Mouse (Mus musculus): ENCODE data around the gene Ssbp2. TPM values are rescaled to one million over a fixed set of nuclear protein-coding genes. Genes with fewer than 3 reads are reported as not detected.

The Ssbp2 gene
- polyA plus RNA-seq, 1 experiment = 31.3 TPM

GRCm38 (mm10) chr13:91696109-91696645 is 236.1 kb downstream of the Ssbp2 start:
- TF ChIP-seq GATA1 (IDR thresholded peaks at IDR 0.05; ENCODE audit: low read length) = no peak

- no peak for TF ChIP-seq GATA1 (IDR thresholded peaks at IDR 0.05; ENCODE audit: low read length)
Observed at GRCm38 (mm10) chr13:91697011-91697410, 236.9 kb downstream of the Ssbp2 start.

- TF ChIP-seq GATA1 (IDR thresholded peaks at IDR 0.05; ENCODE audit: low read length) = no peak
Observed at GRCm38 (mm10) chr13:91702337-91702736, 242.3 kb downstream of the Ssbp2 start.

GRCm38 (mm10) chr13:91719487-91719886 is 259.4 kb downstream of the Ssbp2 start:
- no peak for TF ChIP-seq GATA1 (IDR thresholded peaks at IDR 0.05; ENCODE audit: low read length)

GRCm38 (mm10) chr13:91723108-91723735 is 263.1 kb downstream of the Ssbp2 start:
- no peak for TF ChIP-seq GATA1 (IDR thresholded peaks at IDR 0.05; ENCODE audit: low read length)

GRCm38 (mm10) chr13:91723736-91724119 is 263.6 kb downstream of the Ssbp2 start:
- TF ChIP-seq GATA1 (IDR thresholded peaks at IDR 0.05; ENCODE audit: low read length) = no peak

- TF ChIP-seq GATA1 (IDR thresholded peaks at IDR 0.05; ENCODE audit: low read length) = no peak
Observed at GRCm38 (mm10) chr13:91724211-91724610, 264.1 kb downstream of the Ssbp2 start.

GRCm38 (mm10) chr13:91725130-91725529 is 265.0 kb downstream of the Ssbp2 start:
- no peak for TF ChIP-seq GATA1 (IDR thresholded peaks at IDR 0.05; ENCODE audit: low read length)

- TF ChIP-seq GATA1 (IDR thresholded peaks at IDR 0.05; ENCODE audit: low read length) = peak; percentile 33
Observed at GRCm38 (mm10) chr13:91727899-91728298, 267.8 kb downstream of the Ssbp2 start.

GRCm38 (mm10) chr13:91737191-91737590 is 277.1 kb downstream of the Ssbp2 start:
- TF ChIP-seq GATA1 (IDR thresholded peaks at IDR 0.05; ENCODE audit: low read length) = no peak

GRCm38 (mm10) chr13:91740851-91741250 is 280.8 kb downstream of the Ssbp2 start:
- TF ChIP-seq GATA1 (IDR thresholded peaks at IDR 0.05; ENCODE audit: low read length) = no peak

- no peak for TF ChIP-seq GATA1 (IDR thresholded peaks at IDR 0.05; ENCODE audit: low read length)
Observed at GRCm38 (mm10) chr13:91741280-91742047, 281.4 kb downstream of the Ssbp2 start, which contains the start of gene Acot12. TSS of gene Acot12 (plus strand) at chr13:91741512.

- no peak for TF ChIP-seq GATA1 (IDR thresholded peaks at IDR 0.05; ENCODE audit: low read length)
Observed at GRCm38 (mm10) chr13:91743180-91743579, 283.1 kb downstream of the Ssbp2 start.

- TF ChIP-seq GATA1 (IDR thresholded peaks at IDR 0.05; ENCODE audit: low read length) = no peak
Observed at GRCm38 (mm10) chr13:91746470-91746869, 286.4 kb downstream of the Ssbp2 start.

- TF ChIP-seq GATA1 (IDR thresholded peaks at IDR 0.05; ENCODE audit: low read length) = no peak
Observed at GRCm38 (mm10) chr13:91748401-91748800, 288.3 kb downstream of the Ssbp2 start.

- TF ChIP-seq GATA1 (IDR thresholded peaks at IDR 0.05; ENCODE audit: low read length) = no peak
Observed at GRCm38 (mm10) chr13:91749981-91750380, 289.9 kb downstream of the Ssbp2 start.

Other genes with a start within 250 kb of the Ssbp2 start
- gene Atg10, start 236.3 kb upstream of the Ssbp2 start, polyA plus RNA-seq (2012) = 0.13 and 0.16 TPM in 2 replicates